Mouse (Mus musculus): ENCODE measurements around the gene Slc38a10. TPM values are rescaled to one million over a fixed set of nuclear protein-coding genes. Genes with fewer than 3 reads are reported as not detected.

The Slc38a10 gene
- polyA plus RNA-seq, 1 experiment from 2014 or later: 77.1 TPM

DNA sequence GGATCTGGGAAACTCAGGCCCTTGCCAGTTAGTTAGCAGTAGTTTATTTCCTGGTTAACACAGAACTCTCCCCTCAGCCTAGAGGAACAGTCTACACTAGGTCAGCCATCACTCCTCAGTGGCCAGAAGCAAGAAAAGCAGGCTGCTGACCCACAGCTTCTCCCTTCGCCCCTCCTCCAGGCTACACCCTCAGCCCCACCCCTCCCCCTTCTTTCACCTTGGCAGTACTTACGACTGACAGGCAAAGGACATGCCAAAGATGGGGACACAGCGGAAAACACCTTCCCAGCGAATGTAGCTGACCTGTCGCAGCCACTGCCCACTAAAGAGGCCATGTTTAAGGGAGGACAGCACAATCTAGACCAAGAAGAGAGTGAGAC, 13.5 kb downstream of the Slc38a10 start:
- H3K9ac ChIP-seq (ENCODE audit: low read length): no peak overlapping the region
- no peaks in the 10 kb centered on the region for H3K27me3 ChIP-seq (replicated peaks; ENCODE audit: control insufficient read depth, insufficient read depth, low read length)
- H3K4me3 ChIP-seq (ENCODE audit: low read depth, low read length): no peak overlapping the region
- ATAC-seq (replicated peaks; ENCODE audit: low FRiP score, low TSS enrichment, low read depth) (no peak), DNase-seq (ENCODE audit: low spot score) (no peak)
- H3K4me1 ChIP-seq (replicated peaks; ENCODE audit: control insufficient read depth, insufficient read depth, low read length): no peaks in the 10 kb centered on the region
- WGBS: 37% methylated on average over 5 of the region's 5 CpGs
- H3K4me2 ChIP-seq (ENCODE audit: low read length): no peak overlapping the region
- H3K27ac ChIP-seq (ENCODE audit: low read depth): no peak overlapping the region
- H3K9me3 ChIP-seq (ENCODE audit: control insufficient read depth, low read length): no peaks in the 10 kb centered on the region
- H3K36me3 ChIP-seq (ENCODE audit: control insufficient read depth, insufficient read depth, low read length): peaks cover 28% of the 10 kb centered on the region

DNA sequence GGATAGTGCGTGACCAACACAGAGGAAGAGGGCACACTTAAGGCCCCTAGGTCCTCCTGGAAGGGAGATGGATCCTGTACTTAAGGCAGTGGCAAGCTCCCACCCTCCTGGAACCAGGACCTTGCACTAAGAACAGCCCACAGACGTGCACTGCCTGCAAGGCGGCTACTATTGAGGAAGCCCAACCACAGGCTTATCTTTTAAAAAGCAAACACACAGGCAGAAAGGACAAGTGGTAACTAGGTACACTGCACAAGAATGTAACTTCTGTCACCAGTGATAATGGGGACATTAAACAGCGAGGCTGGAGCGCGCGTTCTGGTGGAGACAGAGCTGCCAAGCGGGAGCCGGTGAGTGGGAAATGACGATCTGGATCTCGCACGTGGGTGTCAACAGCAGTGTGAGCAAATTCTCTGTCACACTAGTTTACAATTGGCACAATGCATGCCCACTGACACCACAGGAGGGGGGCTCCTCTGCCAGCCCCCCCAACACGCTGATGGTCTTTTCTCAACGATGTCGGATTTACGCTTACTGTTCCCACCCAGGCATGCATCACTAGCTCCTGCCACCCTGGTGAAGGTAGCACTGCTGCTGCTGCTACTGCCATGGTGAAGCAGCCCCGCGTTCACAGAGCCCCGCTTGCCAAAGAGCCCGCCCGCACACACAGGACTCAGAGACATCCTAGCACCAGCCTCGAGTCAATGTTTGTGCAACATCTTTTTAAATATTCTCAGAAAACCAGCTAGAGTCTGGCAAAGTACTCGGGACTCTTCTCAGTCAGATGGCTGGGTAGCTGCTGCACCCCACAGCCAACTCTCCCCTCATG, 14.1 kb downstream of the Slc38a10 start:
- ATAC-seq (replicated peaks; ENCODE audit: low FRiP score, low TSS enrichment, low read depth): no peak; the same call in 1 of the 2 replicates
- H3K36me3 ChIP-seq (ENCODE audit: control insufficient read depth, insufficient read depth, low read length): peaks cover 34% of the 10 kb centered on the region
- no peak overlapping the region for H3K27ac ChIP-seq (ENCODE audit: low read depth)
- H3K4me2 ChIP-seq (ENCODE audit: low read length): no peak overlapping the region
- peak; percentile 57 for DNase-seq (ENCODE audit: low spot score)
- no peak overlapping the region for H3K9ac ChIP-seq (ENCODE audit: low read length)
- no peaks in the 10 kb centered on the region for H3K9me3 ChIP-seq (ENCODE audit: control insufficient read depth, low read length)
- H3K4me3 ChIP-seq (ENCODE audit: low read depth, low read length): no peak overlapping the region
- H3K4me1 ChIP-seq (replicated peaks; ENCODE audit: control insufficient read depth, insufficient read depth, low read length): no peaks in the 10 kb centered on the region
- no peaks in the 10 kb centered on the region for H3K27me3 ChIP-seq (replicated peaks; ENCODE audit: control insufficient read depth, insufficient read depth, low read length)
- WGBS: 58% methylated on average over 23 of the region's 23 CpGs

DNA sequence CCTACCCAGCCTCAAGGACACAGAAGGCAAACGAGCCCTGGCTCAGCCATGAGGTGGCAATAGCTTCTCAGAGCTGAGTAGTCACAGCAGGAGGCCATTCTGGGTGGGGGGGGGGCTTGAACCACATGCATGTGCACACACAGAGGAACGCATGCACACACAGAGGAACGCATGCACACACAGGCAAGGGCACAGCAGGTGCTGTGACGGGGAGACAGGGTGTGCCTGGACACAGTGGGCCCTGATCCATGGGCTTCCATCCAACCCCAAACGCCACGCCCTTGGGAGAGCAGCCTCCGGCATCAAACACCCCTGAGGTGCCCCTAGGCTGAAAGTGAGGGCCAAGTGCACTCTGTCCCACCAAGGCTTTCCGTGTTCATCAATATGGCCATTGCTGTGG, 15.0 kb downstream of the Slc38a10 start:
- H3K27me3 ChIP-seq (replicated peaks; ENCODE audit: control insufficient read depth, insufficient read depth, low read length): no peaks in the 10 kb centered on the region
- H3K4me1 ChIP-seq (replicated peaks; ENCODE audit: control insufficient read depth, insufficient read depth, low read length): no peaks in the 10 kb centered on the region
- H3K27ac ChIP-seq (ENCODE audit: low read depth): no peak overlapping the region
- H3K4me3 ChIP-seq (ENCODE audit: low read depth, low read length): no peak overlapping the region
- H3K36me3 ChIP-seq (ENCODE audit: control insufficient read depth, insufficient read depth, low read length): peaks cover 42% of the 10 kb centered on the region
- H3K9ac ChIP-seq (ENCODE audit: low read length): no peak overlapping the region
- H3K4me2 ChIP-seq (ENCODE audit: low read length): no peak overlapping the region
- DNase-seq (ENCODE audit: low spot score) (no peak), ATAC-seq (replicated peaks; ENCODE audit: low FRiP score, low TSS enrichment, low read depth) (no peak)
- 77% methylated on average over 8 of the region's 8 CpGs for WGBS
- no peaks in the 10 kb centered on the region for H3K9me3 ChIP-seq (ENCODE audit: control insufficient read depth, low read length)

- Histone ChIP-seq H3K27ac (ENCODE audit: low read depth) (no peak overlapping the region), H3K4me1 (replicated peaks; ENCODE audit: control insufficient read depth, insufficient read depth, low read length) (no peaks in the 10 kb centered on the region), H3K36me3 (ENCODE audit: control insufficient read depth, insufficient read depth, low read length) (peaks cover 41% of the 10 kb centered on the region), H3K4me2 (ENCODE audit: low read length) (no peak overlapping the region), H3K27me3 (replicated peaks; ENCODE audit: control insufficient read depth, insufficient read depth, low read length) (no peaks in the 10 kb centered on the region), H3K4me3 (ENCODE audit: low read depth, low read length) (no peak overlapping the region), H3K9ac (ENCODE audit: low read length) (no peak overlapping the region), H3K9me3 (ENCODE audit: control insufficient read depth, low read length) (no peaks in the 10 kb centered on the region)
- WGBS: 85% methylated on average over 9 of the region's 9 CpGs
- ATAC-seq (replicated peaks; ENCODE audit: low FRiP score, low TSS enrichment, low read depth) (no peak), DNase-seq (ENCODE audit: low spot score) (no peak)
These were observed 16.2 kb downstream of the Slc38a10 start for GRCm38 (mm10) chr11:120134847-120135530.

DNA sequence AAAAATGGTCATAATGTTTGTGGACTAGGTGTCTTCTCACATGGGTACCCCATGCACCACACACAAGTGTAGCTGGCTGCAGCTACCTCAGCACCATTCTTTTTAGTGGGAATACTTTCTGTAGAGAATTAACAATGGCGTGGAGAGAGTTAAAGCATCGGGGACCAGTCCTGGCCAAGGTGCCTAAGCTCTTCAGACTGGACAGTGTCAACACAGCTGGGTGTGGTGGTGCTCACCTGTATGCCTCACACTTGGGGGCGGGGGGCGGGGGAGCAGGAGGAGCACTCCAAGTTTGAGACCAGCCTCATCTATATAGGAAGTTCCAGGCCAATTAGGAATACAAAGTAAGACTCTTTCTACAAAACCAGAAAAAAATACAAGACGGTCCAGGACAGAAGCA, 17.0 kb downstream of the Slc38a10 start:
- H3K9ac ChIP-seq (ENCODE audit: low read length): no peak overlapping the region
- no peaks in the 10 kb centered on the region for H3K9me3 ChIP-seq (ENCODE audit: control insufficient read depth, low read length)
- H3K4me3 ChIP-seq (ENCODE audit: low read depth, low read length): no peak overlapping the region
- no peaks in the 10 kb centered on the region for H3K27me3 ChIP-seq (replicated peaks; ENCODE audit: control insufficient read depth, insufficient read depth, low read length)
- no peaks in the 10 kb centered on the region for H3K4me1 ChIP-seq (replicated peaks; ENCODE audit: control insufficient read depth, insufficient read depth, low read length)
- DNase-seq (ENCODE audit: low spot score): no peak
- H3K27ac ChIP-seq (ENCODE audit: low read depth): no peak overlapping the region
- no peak for ATAC-seq (replicated peaks; ENCODE audit: low FRiP score, low TSS enrichment, low read depth)
- WGBS: 89% methylated on average over 5 of the region's 5 CpGs
- peaks cover 37% of the 10 kb centered on the region for H3K36me3 ChIP-seq (ENCODE audit: control insufficient read depth, insufficient read depth, low read length)
- no peak overlapping the region for H3K4me2 ChIP-seq (ENCODE audit: low read length)

GRCm38 (mm10) chr11:120129281-120129680, 21.9 kb downstream of the Slc38a10 start:
- DNase-seq (ENCODE audit: low spot score) (no peak), ATAC-seq (replicated peaks; ENCODE audit: low FRiP score, low TSS enrichment, low read depth) (no peak)
- no peaks in the 10 kb centered on the region for H3K27me3 ChIP-seq (replicated peaks; ENCODE audit: control insufficient read depth, insufficient read depth, low read length)
- H3K27ac ChIP-seq (ENCODE audit: low read depth): no peak overlapping the region
- H3K9ac ChIP-seq (ENCODE audit: low read length): no peak overlapping the region
- no peak overlapping the region for H3K4me3 ChIP-seq (ENCODE audit: low read depth, low read length)
- H3K36me3 ChIP-seq (ENCODE audit: control insufficient read depth, insufficient read depth, low read length): peaks cover 55% of the 10 kb centered on the region
- H3K9me3 ChIP-seq (ENCODE audit: control insufficient read depth, low read length): no peaks in the 10 kb centered on the region
- 82% methylated on average over 7 of the region's 7 CpGs for WGBS
- no peak overlapping the region for H3K4me2 ChIP-seq (ENCODE audit: low read length)
- H3K4me1 ChIP-seq (replicated peaks; ENCODE audit: control insufficient read depth, insufficient read depth, low read length): no peaks in the 10 kb centered on the region

GRCm38 (mm10) chr11:120126845-120127244, 24.3 kb downstream of the Slc38a10 start:
- ATAC-seq (replicated peaks; ENCODE audit: low FRiP score, low TSS enrichment, low read depth): no peak
- DNase-seq (ENCODE audit: low spot score): no peak
- Histone ChIP-seq H3K9ac (ENCODE audit: low read length) (no peak overlapping the region), H3K27me3 (replicated peaks; ENCODE audit: control insufficient read depth, insufficient read depth, low read length) (no peaks in the 10 kb centered on the region), H3K27ac (ENCODE audit: low read depth) (no peak overlapping the region), H3K36me3 (ENCODE audit: control insufficient read depth, insufficient read depth, low read length) (peaks cover 49% of the 10 kb centered on the region), H3K4me2 (ENCODE audit: low read length) (no peak overlapping the region), H3K9me3 (ENCODE audit: control insufficient read depth, low read length) (no peaks in the 10 kb centered on the region), H3K4me1 (replicated peaks; ENCODE audit: control insufficient read depth, insufficient read depth, low read length) (no peaks in the 10 kb centered on the region), H3K4me3 (ENCODE audit: low read depth, low read length) (no peak overlapping the region)
- WGBS: 90% methylated on average over 2 of the region's 2 CpGs

- Histone ChIP-seq H3K27ac (ENCODE audit: low read depth) (no peak overlapping the region), H3K27me3 (replicated peaks; ENCODE audit: control insufficient read depth, insufficient read depth, low read length) (no peaks in the 10 kb centered on the region), H3K9ac (ENCODE audit: low read length) (no peak overlapping the region), H3K4me3 (ENCODE audit: low read depth, low read length) (no peak overlapping the region), H3K4me1 (replicated peaks; ENCODE audit: control insufficient read depth, insufficient read depth, low read length) (no peaks in the 10 kb centered on the region), H3K36me3 (ENCODE audit: control insufficient read depth, insufficient read depth, low read length) (peaks cover 44% of the 10 kb centered on the region), H3K9me3 (ENCODE audit: control insufficient read depth, low read length) (no peaks in the 10 kb centered on the region), H3K4me2 (ENCODE audit: low read length) (no peak overlapping the region)
- no peak for ATAC-seq (replicated peaks; ENCODE audit: low FRiP score, low TSS enrichment, low read depth)
- no peak for DNase-seq (ENCODE audit: low spot score)
- 91% methylated on average over 12 of the region's 12 CpGs for WGBS
These were observed 29.0 kb downstream of the Slc38a10 start for GRCm38 (mm10) chr11:120122126-120122525.

Data from intestine, embryonic 14.5 days (tissue).